Mouse (Mus musculus) spleen, adult 2 months (tissue): ENCODE measurements around the gene Lrig2. TPM values are rescaled to one million over a fixed set of nuclear protein-coding genes. Genes with fewer than 3 reads are reported as not detected.
"Not testable (repeated sequence)": the region's sequence is repeated elsewhere in the genome, so short reads cannot be mapped to it uniquely, and the experiment has no call there.

ENCODE experiments used
- DNase-seq, 2 experiments: peaks; one replicate each; pipeline versions ENCODE4 v3.0.0 to v3.0.0-alpha.2; 2012 to 2021; ENCODE audit warnings: low spot score in 2 of 2, low read depth in 1 of 2
- H3K27ac ChIP-seq: fragments of 200-500 bp; 2 replicates; pipeline ENCODE4 v1.5.1; 2012; ENCODE audit warnings: low read length, inconsistent platforms; ENCODE audit not compliant: insufficient read depth
- H3K27me3 ChIP-seq: fragments of 200-500 bp; 2 replicates; pipeline ENCODE4 v1.6.1; 2012; ENCODE audit warnings: mild to moderate bottlenecking, moderate library complexity, low read length, inconsistent platforms; ENCODE audit not compliant: control insufficient read depth, insufficient read depth
- H3K36me3 ChIP-seq: fragments of 200-500 bp; 2 replicates; pipeline ENCODE4 v1.6.1; 2012; ENCODE audit warnings: mild to moderate bottlenecking, low read length, inconsistent platforms; ENCODE audit not compliant: control insufficient read depth, insufficient read depth
- H3K4me1 ChIP-seq: fragments of 200-500 bp; 2 replicates; pipeline ENCODE4 v1.6.1; 2011; ENCODE audit warnings: inconsistent platforms; ENCODE audit not compliant: control insufficient read depth, insufficient read depth, insufficient read length
- H3K4me3 ChIP-seq: fragments of 200-500 bp; 2 replicates; pipeline ENCODE4 v1.5.1; 2011; ENCODE audit warnings: mild to moderate bottlenecking, inconsistent platforms; ENCODE audit not compliant: insufficient read depth, insufficient read length; ENCODE audit errors: extremely low read depth
- CTCF ChIP-seq: fragments of 200-500 bp; IDR thresholded peaks from 2 replicates; pipeline ENCODE4 v1.5.1; 2011; ENCODE audit warnings: mild to moderate bottlenecking, inconsistent platforms; ENCODE audit not compliant: insufficient read depth, insufficient read length, insufficient replicate concordance; ENCODE audit errors: extremely low read depth
- POLR2A ChIP-seq: fragments of 200-500 bp; IDR thresholded peaks from 2 replicates; pipeline ENCODE4 v1.6.1; 2011; ENCODE audit warnings: low read depth, low read length, inconsistent platforms
- WGBS: fragments of 180-500 bp; shearing (Covaris S2); methylation state at CpG from one replicate; pipeline ENCODE4 v1.1.7; 2018; 5-methylcytosine and 5-hydroxymethylcytosine counted together
- polyA plus RNA-seq: library from polyadenylated mRNA; depleted of rRNA; stranded (reverse); fragments of >200 nt; gene quantifications from 2 replicates; pipeline ENCODE4 v1.2.3, GENCODE M21; 2012

Lrig2 gene
- polyA plus RNA-seq, 1 experiment = 6.0 TPM

DNA sequence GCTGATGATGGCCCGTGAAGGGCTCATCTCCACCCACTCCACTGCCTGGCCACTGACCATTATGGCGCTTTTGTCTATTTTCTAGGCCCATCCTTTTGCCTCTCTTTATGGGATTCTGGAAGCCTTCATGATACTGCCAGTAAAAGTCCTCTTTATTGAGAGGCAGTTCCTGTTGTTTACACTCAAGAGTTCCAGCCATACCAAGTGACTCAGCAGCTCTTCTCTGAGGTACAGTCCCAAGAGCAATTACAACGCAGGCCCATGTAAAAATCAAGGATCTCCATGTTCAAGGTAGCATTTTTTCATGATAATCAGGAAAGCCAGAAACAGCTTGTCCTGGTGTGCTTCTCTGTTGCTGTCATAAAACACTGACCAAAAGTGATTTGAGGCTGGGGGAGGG, 75.8 kb downstream of the Lrig2 start:
- DNase-seq = no peak
- WGBS = 82% methylated on average over 3 of the region's 3 CpGs
- TF ChIP-seq POLR2A (no peak), CTCF (no peak)
- Histone ChIP-seq H3K4me1 (0 out of 2 replicates have a peak, but pooled peaks cover 2% of the 10 kb centered on the region), H3K4me3 (no peak overlapping the region), H3K36me3 (no peaks in the 10 kb centered on the region), H3K27ac (no peak overlapping the region), H3K27me3 (no peaks in the 10 kb centered on the region)

DNA sequence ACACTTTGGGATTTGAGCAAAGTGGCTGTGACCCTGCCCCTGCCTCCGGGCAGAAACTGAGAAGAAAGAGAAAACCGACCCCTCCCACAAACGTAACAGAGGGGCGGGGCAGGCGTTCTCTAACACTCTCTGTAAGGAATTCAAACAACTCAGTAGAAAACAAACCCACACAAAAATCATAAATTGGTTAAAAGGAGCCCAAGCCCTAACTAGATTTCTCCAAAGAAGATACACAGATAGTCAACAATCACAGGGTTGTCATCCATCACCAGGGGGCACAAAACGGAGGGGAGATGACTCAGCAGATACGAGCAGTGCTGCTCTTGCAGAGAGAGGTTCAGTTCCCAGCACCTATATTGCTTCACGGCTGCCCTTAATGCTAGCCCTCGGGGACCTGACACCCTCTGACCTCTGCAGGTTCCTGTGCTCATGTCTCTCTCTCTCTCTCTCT, 77.4 kb downstream of the Lrig2 start:
- WGBS = 9% methylated on average over 9 of the region's 9 CpGs

DNA sequence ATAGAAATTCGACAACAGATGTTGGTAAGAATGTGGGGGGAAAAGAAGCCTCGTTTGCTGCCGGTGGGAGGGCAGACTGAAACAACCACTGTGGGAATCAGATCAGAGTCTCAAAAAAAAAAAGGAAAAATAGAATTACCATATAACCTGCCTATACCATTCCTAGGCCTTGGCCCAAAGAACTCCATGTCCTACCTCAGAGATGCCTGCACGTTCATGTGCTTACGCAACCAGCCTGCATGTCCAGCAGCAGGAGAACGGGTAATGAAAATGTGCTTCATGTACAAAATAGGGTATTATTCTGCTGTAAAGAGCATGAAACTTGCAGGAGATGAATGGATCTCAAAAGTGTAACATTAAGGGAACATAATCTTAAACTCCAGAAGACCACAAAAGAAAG, 79.1 kb downstream of the Lrig2 start:
- 0 out of 2 replicates have a peak, but pooled peaks cover 2% of the 10 kb centered on the region for H3K4me1 ChIP-seq
- H3K36me3 ChIP-seq = no peaks in the 10 kb centered on the region
- DNase-seq = no peak
- no peak overlapping the region for H3K27ac ChIP-seq
- 92% methylated on average over 6 of the region's 6 CpGs for WGBS
- H3K27me3 ChIP-seq = no peaks in the 10 kb centered on the region
- no peak overlapping the region for H3K4me3 ChIP-seq
- TF ChIP-seq CTCF (no peak), POLR2A (no peak)

More for the DNA sequence above, 77.4 kb downstream of the Lrig2 start:
- no peaks in the 10 kb centered on the region for H3K27me3 ChIP-seq
- no peak overlapping the region for H3K27ac ChIP-seq
- no peaks in the 10 kb centered on the region for H3K36me3 ChIP-seq
- TF ChIP-seq CTCF (no peak), POLR2A (no peak)
- 0 out of 2 replicates have a peak, but pooled peaks cover 2% of the 10 kb centered on the region for H3K4me1 ChIP-seq
- DNase-seq = no peak
- H3K4me3 ChIP-seq = no peak overlapping the region

DNA sequence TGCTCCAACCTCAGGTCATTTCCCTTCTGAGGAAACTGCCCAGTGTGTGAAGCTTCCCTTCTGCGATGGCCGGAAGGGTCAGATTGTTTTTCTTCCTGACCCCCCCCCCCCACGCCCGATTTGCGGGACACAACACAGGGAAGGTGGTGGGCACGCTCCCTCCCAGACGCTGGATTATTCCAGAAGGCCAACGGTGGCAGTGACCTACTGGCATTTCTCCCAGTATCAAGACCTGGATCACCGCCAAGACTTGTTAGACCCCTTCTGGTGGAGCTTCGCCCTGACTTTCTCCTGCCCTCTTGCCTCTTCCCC, 79.9 kb downstream of the Lrig2 start:
- 0 out of 2 replicates have a peak, but pooled peaks cover 2% of the 10 kb centered on the region for H3K4me1 ChIP-seq
- TF ChIP-seq CTCF (no peak), POLR2A (no peak)
- 54% methylated on average over 10 of the region's 10 CpGs for WGBS
- H3K4me3 ChIP-seq = no peak overlapping the region
- no peaks in the 10 kb centered on the region for H3K36me3 ChIP-seq
- no peak overlapping the region for H3K27ac ChIP-seq
- DNase-seq = no peak
- no peaks in the 10 kb centered on the region for H3K27me3 ChIP-seq

DNA sequence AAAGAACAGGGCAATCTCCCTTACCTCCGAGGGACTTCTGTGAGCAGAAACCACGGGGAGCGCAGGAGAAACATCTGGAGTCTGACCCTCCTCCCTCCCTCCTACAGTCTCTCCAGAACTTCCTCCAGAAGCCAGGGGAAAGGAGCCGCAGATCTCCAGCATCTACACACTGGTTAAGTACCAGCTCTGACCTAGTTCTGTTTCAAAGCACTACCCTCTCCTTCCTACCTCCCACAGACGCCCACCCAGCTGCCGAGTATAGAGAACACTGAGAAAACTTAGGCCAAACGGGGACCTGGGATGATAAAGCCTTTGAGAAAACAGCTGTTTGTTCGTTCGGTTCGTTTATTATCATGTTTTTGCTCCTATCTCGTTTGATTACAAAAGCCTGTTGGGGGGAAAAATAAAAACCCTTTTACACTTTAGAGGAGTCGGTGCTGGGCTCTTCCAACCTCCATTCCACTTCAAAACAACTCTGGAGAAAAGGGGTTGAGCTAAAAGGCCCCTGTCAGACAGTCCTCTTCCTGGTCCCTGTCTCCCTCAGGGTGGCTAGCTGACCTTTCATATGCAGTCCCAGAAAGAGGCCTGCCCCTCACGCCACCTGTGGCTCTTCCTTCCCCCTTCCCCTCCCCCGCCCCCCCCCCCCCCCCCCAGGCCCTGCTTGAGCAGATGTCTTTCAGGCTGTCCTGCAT, 80.4 kb downstream of the Lrig2 start:
- DNase-seq = no peak
- WGBS = 40% methylated on average over 12 of the region's 14 CpGs
- TF ChIP-seq CTCF = no peak
- TF ChIP-seq POLR2A = no peak
- Histone ChIP-seq H3K4me1 (0 out of 2 replicates have a peak, but pooled peaks cover 2% of the 10 kb centered on the region), H3K27ac (no peak overlapping the region), H3K27me3 (no peaks in the 10 kb centered on the region), H3K36me3 (no peaks in the 10 kb centered on the region), H3K4me3 (no peak overlapping the region)

GRCm38 (mm10) chr3:104427354-104427753, 84.4 kb downstream of the Lrig2 start:
- H3K4me1 ChIP-seq, DNase-seq, H3K4me3 ChIP-seq, H3K36me3 ChIP-seq, H3K27me3 ChIP-seq, H3K27ac ChIP-seq: not testable (repeated sequence)
- 100% methylated on average over 2 of the region's 2 CpGs for WGBS

DNA sequence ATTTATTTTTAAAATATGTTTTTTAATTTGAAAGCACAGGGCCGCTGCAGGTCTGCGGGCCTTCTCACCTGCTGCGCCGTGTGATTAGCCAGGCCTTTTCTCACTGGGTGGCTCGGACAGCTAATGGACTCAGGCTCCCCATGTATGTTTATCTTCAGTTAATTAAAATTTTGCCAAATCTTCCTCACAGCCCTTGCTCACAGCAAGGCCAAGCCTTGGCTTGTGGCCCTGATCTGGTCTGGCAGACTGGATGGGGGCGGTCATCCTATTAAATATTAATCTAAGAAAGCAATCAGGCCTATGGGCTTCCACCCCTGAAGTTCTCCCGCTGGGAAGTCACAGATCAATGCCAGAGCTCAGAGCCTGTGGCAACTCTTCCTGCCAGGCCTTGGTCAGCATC, 87.4 kb downstream of the Lrig2 start:
- TF ChIP-seq POLR2A (no peak), CTCF (no peak)
- no peaks in the 10 kb centered on the region for H3K4me1 ChIP-seq
- H3K27ac ChIP-seq = no peak overlapping the region
- H3K4me3 ChIP-seq = no peak overlapping the region
- DNase-seq = no peak
- 94% methylated on average over 7 of the region's 7 CpGs for WGBS
- H3K36me3 ChIP-seq = no peaks in the 10 kb centered on the region
- H3K27me3 ChIP-seq = no peaks in the 10 kb centered on the region
